Comparison of ENCODE assay signal across 27 mouse cellular contexts in genomic region chr15:61548400-61548799, GRCm38 (mm10).
DNase-seq lines count a peak whose midpoint lies in the region; TF ChIP-seq lines count a peak whose summit lies in the region.
"Had no signal": no experiment of that assay in that cellular context is flagged by ENCODE, and none has a peak within 500 bp of the region (broad histone marks: within the 10 kb centered on the region; RNA-seq: fewer than 3 reads in every experiment).

No protein-coding gene starts in this region.

- no peak for TF ChIP-seq EP300 in MEL (IDR thresholded peaks at IDR 0.05; ENCODE audit: low read depth in 1 of 2, low read length in 2 of 2)

- H3K4me3 ChIP-seq in gastrocnemius, adult 2 months: peak overlapping the region; percentile 44
- H3K4me3 ChIP-seq in MEL (ENCODE audit: control insufficient read depth in 1 of 2, insufficient read depth in 1 of 2, low read depth in 2 of 2, low read length in 2 of 2): peak overlapping the region in 1 of 2 experiments; percentile 47; a peak in 2 of 4 replicates
- H3K4me3 ChIP-seq in hindbrain, embryonic 10.5 days: no peak overlapping the region
- H3K4me3 ChIP-seq: forebrain, embryonic 13.5 days; heart, embryonic 10.5 days; heart, embryonic 15.5 days; hindbrain, embryonic 12.5 days; left cerebral cortex, adult 2 months; limb, embryonic 13.5 days; lung, embryonic 15.5 days; megakaryocyte, embryonic 14.5 days had no signal

- 77% methylated on average over 4 of the region's 4 CpGs for WGBS in hindbrain, embryonic 10.5 days

- intact Hi-C loops in gastrocnemius, adult 2 months (cut with DNase I): no loop called here
- intact Hi-C loops in gastrocnemius, postnatal 14 days (cut with DNase I; ENCODE audit: low total_unique reads): no loop called here

- H3K27me3 ChIP-seq in MEL (ENCODE audit: control insufficient read depth in 1 of 2, insufficient read depth in 2 of 2, low read length in 2 of 2): no peaks in the 10 kb centered on the region; a peak in 1 of 4 replicates
- H3K27me3 ChIP-seq in hindbrain, embryonic 10.5 days (ENCODE audit: insufficient read depth, poor library complexity, severe bottlenecking): no peaks in the 10 kb centered on the region
- H3K27me3 ChIP-seq: forebrain, embryonic 13.5 days; heart, embryonic 15.5 days; hindbrain, embryonic 12.5 days; limb, embryonic 13.5 days; lung, embryonic 15.5 days; megakaryocyte, embryonic 14.5 days had no signal

- H3K9ac ChIP-seq in MEL (ENCODE audit: control insufficient read depth, low read depth, low read length, poor library complexity, severe bottlenecking): no peak overlapping the region
- H3K9ac ChIP-seq: forebrain, embryonic 13.5 days; heart, embryonic 15.5 days; hindbrain, embryonic 12.5 days; limb, embryonic 13.5 days; lung, embryonic 15.5 days had no signal

- no peak for TF ChIP-seq POLR2A in MEL (IDR thresholded peaks at IDR 0.05; ENCODE audit: control insufficient read depth in 1 of 2, insufficient read depth in 1 of 2, low read depth in 1 of 2, low read length in 2 of 2, poor library complexity in 1 of 2)

- no peaks in the 10 kb centered on the region; the same call in 1 of the 2 replicates for H3K9me3 ChIP-seq in MEL (replicated peaks; ENCODE audit: insufficient read depth, low read length)
- H3K9me3 ChIP-seq in hindbrain, embryonic 10.5 days: no peaks in the 10 kb centered on the region
- H3K9me3 ChIP-seq: forebrain, embryonic 13.5 days; heart, embryonic 10.5 days; heart, embryonic 15.5 days; hindbrain, embryonic 12.5 days; limb, embryonic 13.5 days; lung, embryonic 15.5 days; megakaryocyte, embryonic 14.5 days had no signal

- no peak overlapping the region for H3K27ac ChIP-seq in gastrocnemius, adult 2 months
- H3K27ac ChIP-seq in MEL (ENCODE audit: control insufficient read depth, low read depth, low read length): no peak overlapping the region
- H3K27ac ChIP-seq in hindbrain, embryonic 10.5 days: no peak overlapping the region
- H3K27ac ChIP-seq: forebrain, embryonic 13.5 days; heart, embryonic 10.5 days; heart, embryonic 15.5 days; hindbrain, embryonic 12.5 days; left cerebral cortex, adult 2 months; limb, embryonic 13.5 days; lung, embryonic 15.5 days had no signal

- no peak for DNase-seq in gastrocnemius, adult 2 months
- DNase-seq in gastrocnemius, postnatal 14 days: no peak
- peak; percentile 11 for DNase-seq in 416B (ENCODE audit: low read depth)
- DNase-seq in MEL (ENCODE audit: low read depth, low spot score): peak; percentile 4
- DNase-seq in retina, postnatal 1 day: peak; percentile 40
- DNase-seq in hindbrain, embryonic 10.5 days (ENCODE audit: low spot score): no peak
- no peak for DNase-seq in lung, postnatal 4 days
- DNase-seq: adrenal gland, adult 2 months; adrenal gland, postnatal 36 days; cerebellum, adult 2 months; cerebellum, postnatal 14 days; gastrocnemius, postnatal 25 days; heart, adult 11 months; kidney, postnatal 14 days; lung, postnatal 36 days; midbrain, embryonic 14.5 days; right cerebral cortex, postnatal 4 days; thymus, adult 2 months; thymus, postnatal 36 days had no signal

- no peak for TF ChIP-seq RAD21 in MEL (IDR thresholded peaks at IDR 0.05; ENCODE audit: low read depth, low read length)

- H3K36me3 ChIP-seq in MEL (ENCODE audit: control insufficient read depth in 1 of 2, insufficient read depth in 2 of 2, low read length in 2 of 2): no peaks in the 10 kb centered on the region
- H3K36me3 ChIP-seq in hindbrain, embryonic 10.5 days: no peaks in the 10 kb centered on the region
- H3K36me3 ChIP-seq: heart, embryonic 10.5 days; heart, embryonic 15.5 days; hindbrain, embryonic 12.5 days; limb, embryonic 13.5 days; lung, embryonic 15.5 days had no signal

- no peak for TF ChIP-seq CTCF in gastrocnemius, adult 2 months (IDR thresholded peaks at IDR 0.05)
- no peak for TF ChIP-seq CTCF in MEL (IDR thresholded peaks at IDR 0.05 in 2 of 3, conservative IDR thresholded peaks at IDR 0.05 in 1 of 3; ENCODE audit: control insufficient read depth in 1 of 3, insufficient read depth in 1 of 3, low read depth in 2 of 3, low read length in 3 of 3, poor library complexity in 1 of 3, severe bottlenecking in 1 of 3)

- no peaks in the 10 kb centered on the region for H3K79me2 ChIP-seq in MEL (ENCODE audit: control insufficient read depth, insufficient read depth, low read length, poor library complexity)

- H3K4me1 ChIP-seq in MEL (ENCODE audit: control insufficient read depth in 1 of 2, insufficient read depth in 2 of 2, low read length in 2 of 2): no peaks in the 10 kb centered on the region
- H3K4me1 ChIP-seq in hindbrain, embryonic 10.5 days (replicated peaks): peaks cover 15% of the 10 kb centered on the region
- H3K4me1 ChIP-seq: forebrain, embryonic 13.5 days; heart, embryonic 10.5 days; hindbrain, embryonic 12.5 days; limb, embryonic 13.5 days; megakaryocyte, embryonic 14.5 days had no signal

TF ChIP-seq in MEL, 35 proteins besides CTCF, POLR2A, EP300 and RAD21:
- TF ChIP-seq TAL1 (IDR thresholded peaks at IDR 0.05; ENCODE audit: low read length): no peak
- TF ChIP-seq ETS1 (IDR thresholded peaks at IDR 0.05; ENCODE audit: low read depth, low read length): no peak
- TF ChIP-seq NELFE (IDR thresholded peaks at IDR 0.05; ENCODE audit: low read depth, low read length): no peak
- no peak for TF ChIP-seq HCFC1 (IDR thresholded peaks at IDR 0.05; ENCODE audit: low read depth, low read length)
- no peak for TF ChIP-seq TCF12 (IDR thresholded peaks at IDR 0.05; ENCODE audit: low read depth, low read length)
- no peak for TF ChIP-seq GATA1 (IDR thresholded peaks at IDR 0.05; ENCODE audit: low read depth, low read length)
- no peak for TF ChIP-seq TBP (IDR thresholded peaks at IDR 0.05; ENCODE audit: low read depth, low read length)
- no peak for TF ChIP-seq E2F4 (IDR thresholded peaks at IDR 0.05; ENCODE audit: borderline replicate concordance, low read depth, low read length)
- no peak for TF ChIP-seq KAT2A (conservative IDR thresholded peaks at IDR 0.05; ENCODE audit: low read depth, low read length)
- TF ChIP-seq MAZ (IDR thresholded peaks at IDR 0.05; ENCODE audit: low read depth, low read length): no peak
- no peak for TF ChIP-seq POLR2AphosphoS2 (IDR thresholded peaks at IDR 0.05; ENCODE audit: low read length)
- no peak for TF ChIP-seq UBTF (IDR thresholded peaks at IDR 0.05; ENCODE audit: borderline replicate concordance, insufficient read depth, low read depth, low read length)
- TF ChIP-seq MAFK (IDR thresholded peaks at IDR 0.05; ENCODE audit: borderline replicate concordance, low read depth, low read length): no peak
- TF ChIP-seq MAX (IDR thresholded peaks at IDR 0.05; ENCODE audit: low read length): no peak
- no peak for TF ChIP-seq MYB (IDR thresholded peaks at IDR 0.05; ENCODE audit: low read depth, low read length)
- no peak for TF ChIP-seq ZKSCAN1 (IDR thresholded peaks at IDR 0.05; ENCODE audit: low read depth, low read length)
- TF ChIP-seq USF2 (IDR thresholded peaks at IDR 0.05; ENCODE audit: borderline replicate concordance in 1 of 2, insufficient read depth in 1 of 2, low read depth in 1 of 2, low read length in 2 of 2): no peak
- no peak for TF ChIP-seq CHD1 (IDR thresholded peaks at IDR 0.05; ENCODE audit: low read depth, low read length)

Comparison
In these comparisons a context has a peak if more than half of its experiments do, and no peak if none do; other contexts are left out.
1. DNase-seq: peak in 416B (single experiment), MEL (single experiment) and retina, postnatal 1 day (single experiment); none in gastrocnemius, adult 2 months (single experiment), gastrocnemius, postnatal 14 days (single experiment), hindbrain, embryonic 10.5 days (single experiment) and lung, postnatal 4 days (0 of 2).